Mouse (Mus musculus) kidney, embryonic 14.5 days (tissue): Measurements from ENCODE around the gene Glipr2. TPM values are rescaled to one million over a fixed set of nuclear protein-coding genes. Genes with fewer than 3 reads are reported as not detected.

Experiments
- ATAC-seq: fragments of 200-750 bp; cut with Nextera tagmentation; 2 replicates; pipeline ENCODE4 v1.8.0; 2017; ENCODE audit warnings: moderate number of reproducible peaks, mild to moderate bottlenecking, moderate TSS enrichment, moderate library complexity; ENCODE audit not compliant: low FRiP score, low TSS enrichment
- H3K27ac ChIP-seq: fragments of 300-500 bp; sonication (generic); 2 replicates; pipeline ENCODE4 v1.5.1; 2014; ENCODE audit warnings: low read depth, mild to moderate bottlenecking, low read length, moderate library complexity, mixed read lengths
- H3K27me3 ChIP-seq: fragments of 300-500 bp; sonication (generic); 2 replicates; pipeline ENCODE4 v1.6.1; 2014; ENCODE audit warnings: mild to moderate bottlenecking, low read length; ENCODE audit not compliant: control insufficient read depth, insufficient read depth
- H3K36me3 ChIP-seq: fragments of 300-500 bp; sonication (generic); 2 replicates; pipeline ENCODE4 v1.6.1; 2014; ENCODE audit warnings: low read length, mixed read lengths; ENCODE audit not compliant: control insufficient read depth, insufficient read depth
- H3K4me1 ChIP-seq: fragments of 300-500 bp; sonication (generic); 2 replicates; pipeline ENCODE4 v1.6.1; 2014; ENCODE audit warnings: low read length, mixed read lengths; ENCODE audit not compliant: control insufficient read depth, insufficient read depth
- H3K4me2 ChIP-seq: fragments of 300-500 bp; sonication (generic); replicated peaks from 2 replicates; pipeline ENCODE4 v1.6.1; 2014; ENCODE audit warnings: low read depth, mild to moderate bottlenecking, low read length
- H3K4me3 ChIP-seq: fragments of 300-500 bp; sonication (generic); 2 replicates; pipeline ENCODE4 v1.5.1; 2014; ENCODE audit warnings: mild to moderate bottlenecking, low read length
- H3K9ac ChIP-seq: fragments of 300-500 bp; sonication (generic); 2 replicates; pipeline ENCODE4 v1.6.1; 2014; ENCODE audit warnings: low read depth, mild to moderate bottlenecking, low read length, moderate library complexity
- H3K9me3 ChIP-seq: fragments of 300-500 bp; sonication (generic); 2 replicates; pipeline ENCODE4 v1.6.1; 2016; ENCODE audit warnings: low read length; ENCODE audit not compliant: control insufficient read depth
- WGBS: fragments of 180-500 bp; shearing (Covaris S2); extraction: QIAGEN DNeasy Blood & Tissue Kit; methylation state at CpG from one replicate; pipeline ENCODE4 v1.1.7; 2014; 5-methylcytosine and 5-hydroxymethylcytosine counted together
- polyA plus RNA-seq: library from polyadenylated mRNA; unstranded; fragments of >200 nt; fragmentation: Nextera tagmentation; extraction: Ambion mirVana; gene quantifications from 2 replicates; pipeline ENCODE4 v1.2.1, GENCODE M21; 2014

The Glipr2 gene
- polyA plus RNA-seq, 1 experiment from 2014 or later: 63.6 TPM

GRCm38 (mm10) chr4:43983756-43984155, 26.6 kb downstream of the Glipr2 start:
- Histone ChIP-seq H3K9me3 (no peaks in the 10 kb centered on the region), H3K4me1 (peaks cover 2% of the 10 kb centered on the region; the same call in 1 of the 2 replicates), H3K27ac (no peak overlapping the region), H3K9ac (no peak overlapping the region), H3K27me3 (no peaks in the 10 kb centered on the region), H3K36me3 (no peaks in the 10 kb centered on the region), H3K4me3 (no peak overlapping the region), H3K4me2 (no peak overlapping the region)
- 93% methylated on average over 22 of the region's 22 CpGs for WGBS
- no peak for ATAC-seq

GRCm38 (mm10) chr4:43984326-43984725, 27.1 kb downstream of the Glipr2 start:
- no peak overlapping the region for H3K27ac ChIP-seq
- no peaks in the 10 kb centered on the region for H3K27me3 ChIP-seq
- WGBS: 93% methylated on average over 19 of the region's 19 CpGs
- no peak for ATAC-seq
- H3K4me3 ChIP-seq: no peak overlapping the region
- H3K36me3 ChIP-seq: no peaks in the 10 kb centered on the region
- no peak overlapping the region for H3K4me2 ChIP-seq
- H3K9me3 ChIP-seq: no peaks in the 10 kb centered on the region
- peaks cover 2% of the 10 kb centered on the region; the same call in 1 of the 2 replicates for H3K4me1 ChIP-seq
- no peak overlapping the region for H3K9ac ChIP-seq

- Histone ChIP-seq H3K36me3 (no peaks in the 10 kb centered on the region), H3K4me3 (no peak overlapping the region), H3K4me2 (no peak overlapping the region), H3K9me3 (no peaks in the 10 kb centered on the region), H3K4me1 (no peaks in the 10 kb centered on the region), H3K27ac (no peak overlapping the region), H3K9ac (no peak overlapping the region), H3K27me3 (no peaks in the 10 kb centered on the region)
- 75% methylated on average over 3 of the region's 3 CpGs for WGBS
- ATAC-seq: no peak
Measured at GRCm38 (mm10) chr4:43988976-43989375, 31.8 kb downstream of the Glipr2 start.

GRCm38 (mm10) chr4:43993072-43993471, 35.9 kb downstream of the Glipr2 start:
- Histone ChIP-seq H3K36me3 (no peaks in the 10 kb centered on the region), H3K4me1 (no peaks in the 10 kb centered on the region), H3K9me3 (no peaks in the 10 kb centered on the region), H3K27me3 (no peaks in the 10 kb centered on the region), H3K27ac (no peak overlapping the region), H3K9ac (no peak overlapping the region), H3K4me3 (no peak overlapping the region), H3K4me2 (no peak overlapping the region)
- no peak for ATAC-seq
- 94% methylated on average over 11 of the region's 11 CpGs for WGBS

GRCm38 (mm10) chr4:43994342-43994741, 37.1 kb downstream of the Glipr2 start:
- no peak for ATAC-seq
- Histone ChIP-seq H3K27me3 (no peaks in the 10 kb centered on the region), H3K9me3 (no peaks in the 10 kb centered on the region; the same call in 1 of the 2 replicates), H3K27ac (no peak overlapping the region), H3K4me2 (no peak overlapping the region), H3K9ac (no peak overlapping the region), H3K4me3 (no peak overlapping the region), H3K4me1 (no peaks in the 10 kb centered on the region), H3K36me3 (no peaks in the 10 kb centered on the region)
- 80% methylated on average over 2 of the region's 2 CpGs for WGBS

GRCm38 (mm10) chr4:44003622-44004021, 46.4 kb downstream of the Glipr2 start:
- no peaks in the 10 kb centered on the region for H3K27me3 ChIP-seq
- H3K4me2 ChIP-seq: no peak overlapping the region
- H3K36me3 ChIP-seq: no peaks in the 10 kb centered on the region
- H3K4me1 ChIP-seq: no peaks in the 10 kb centered on the region
- no peaks in the 10 kb centered on the region; the same call in 1 of the 2 replicates for H3K9me3 ChIP-seq
- no peak overlapping the region for H3K4me3 ChIP-seq
- H3K9ac ChIP-seq: no peak overlapping the region
- no peak overlapping the region for H3K27ac ChIP-seq
- WGBS: 84% methylated on average over 6 of the region's 6 CpGs
- ATAC-seq: no peak

GRCm38 (mm10) chr4:44004126-44004525, 46.9 kb downstream of the Glipr2 start, which contains the start of gene Clta:
Clta (plus strand) TSS chr4:44004452.
- 91% methylated on average over 5 of the region's 5 CpGs for WGBS

GRCm38 (mm10) chr4:44004623-44005409, 47.6 kb downstream of the Glipr2 start:
- ATAC-seq: no peak
- Histone ChIP-seq H3K27me3 (no peaks in the 10 kb centered on the region), H3K36me3 (no peaks in the 10 kb centered on the region), H3K4me3 (no peak overlapping the region), H3K9me3 (no peaks in the 10 kb centered on the region), H3K9ac (no peak overlapping the region), H3K27ac (no peak overlapping the region), H3K4me1 (no peaks in the 10 kb centered on the region), H3K4me2 (no peak overlapping the region)
- 67% methylated on average over 3 of the region's 3 CpGs for WGBS

More at GRCm38 (mm10) chr4:44004126-44004525, 46.9 kb downstream of the Glipr2 start, which contains the start of gene Clta:
- Histone ChIP-seq H3K4me1 (no peaks in the 10 kb centered on the region), H3K4me3 (no peak within 1 kb of the TSS), H3K36me3 (no peaks in the 10 kb centered on the region), H3K4me2 (no peak within 1 kb of the TSS), H3K9me3 (no peaks in the 10 kb centered on the region; the same call in 1 of the 2 replicates), H3K27ac (no peak within 1 kb of the TSS), H3K9ac (no peak within 1 kb of the TSS), H3K27me3 (no peaks in the 10 kb centered on the region)
- no peak for ATAC-seq

GRCm38 (mm10) chr4:44010176-44010575, 53.0 kb downstream of the Glipr2 start:
- H3K27ac ChIP-seq: no peak overlapping the region
- no peaks in the 10 kb centered on the region for H3K27me3 ChIP-seq
- WGBS: 97% methylated on average over 1 of the region's 1 CpGs
- peaks cover 12% of the 10 kb centered on the region for H3K4me1 ChIP-seq
- H3K4me3 ChIP-seq: no peak overlapping the region
- no peak for ATAC-seq
- H3K9ac ChIP-seq: no peak overlapping the region
- no peak overlapping the region for H3K4me2 ChIP-seq
- H3K9me3 ChIP-seq: no peaks in the 10 kb centered on the region
- no peaks in the 10 kb centered on the region; the same call in 1 of the 2 replicates for H3K36me3 ChIP-seq
